Mouse (Mus musculus) CH12.LX (cell line): ENCODE measurements around the gene Snx8. TPM values are rescaled to one million over a fixed set of nuclear protein-coding genes. Genes with fewer than 3 reads are reported as not detected.

Experiments
- DNase-seq: peaks from one replicate; pipeline ENCODE4 v3.0.0-alpha.2; 2013; ENCODE audit errors: extremely low read depth
- H3K27ac ChIP-seq: 2 replicates; pipeline ENCODE4 v1.5.1; 2012; ENCODE audit warnings: low read depth, mild to moderate bottlenecking, control low read depth, moderate library complexity; ENCODE audit not compliant: insufficient read depth
- H3K27me3 ChIP-seq: replicated peaks from 2 replicates; pipeline ENCODE3; 2012; ENCODE audit warnings: inconsistent platforms
- H3K36me3 ChIP-seq, 2 experiments: replicated peaks in 1 of 2; 2 replicates each; pipeline versions ENCODE3 to v1.6.1; 2012; ENCODE audit warnings: inconsistent platforms in 1 of 2, low read length in 1 of 2, mild to moderate bottlenecking in 1 of 2, mixed read lengths in 1 of 2, moderate library complexity in 1 of 2; ENCODE audit not compliant: control insufficient read depth in 1 of 2, insufficient read depth in 1 of 2
- H3K4me1 ChIP-seq, 2 experiments: 2 replicates each; pipeline ENCODE4 v1.6.1; 2012; ENCODE audit warnings: inconsistent platforms in 1 of 2, moderate library complexity in 1 of 2; ENCODE audit not compliant: insufficient read depth in 2 of 2, control insufficient read depth in 1 of 2
- H3K4me2 ChIP-seq: 2 replicates; pipeline ENCODE4 v1.6.1; 2012; ENCODE audit warnings: low read depth, mild to moderate bottlenecking, control low read depth; ENCODE audit not compliant: poor library complexity, insufficient read depth, severe bottlenecking
- H3K4me3 ChIP-seq, 3 experiments: fragments of 150-350 bp in 1 of 3; sonication (generic) in 1 of 3; replicated peaks in 1 of 3; 2 replicates each; pipeline versions ENCODE3 to v1.5.1; 2011 to 2012; ENCODE audit warnings: low read depth in 2 of 3, low read length in 2 of 3, mild to moderate bottlenecking in 2 of 3, moderate library complexity in 2 of 3, control low read depth in 1 of 3, improper control_type of control experiment in 1 of 3, inconsistent platforms in 1 of 3, mixed read lengths in 1 of 3; ENCODE audit not compliant: poor library complexity in 1 of 3
- H3K79me2 ChIP-seq: replicated peaks from 2 replicates; pipeline ENCODE4 v1.6.1; 2012; ENCODE audit warnings: mild to moderate bottlenecking, moderate library complexity; ENCODE audit not compliant: control insufficient read depth, poor library complexity, insufficient read depth, severe bottlenecking; ENCODE audit errors: extremely low read depth
- H3K9ac ChIP-seq: 2 replicates; pipeline ENCODE4 v1.6.1; 2012; ENCODE audit warnings: low read depth, mild to moderate bottlenecking, control low read depth, moderate library complexity; ENCODE audit not compliant: insufficient read depth
- H3K9me3 ChIP-seq: replicated peaks from 2 replicates; pipeline ENCODE3; 2012; ENCODE audit warnings: low read length, inconsistent platforms, mixed read lengths
- BHLHE40 ChIP-seq: IDR thresholded peaks from 2 replicates; pipeline ENCODE4 v1.6.1; 2011; ENCODE audit warnings: mild to moderate bottlenecking, low read depth, low read length, improper control_type of control experiment
- CHD1 ChIP-seq: IDR thresholded peaks from 2 replicates; pipeline ENCODE4 v1.6.1; 2012; ENCODE audit warnings: low read depth, low read length, improper control_type of control experiment, inconsistent platforms
- CHD2 ChIP-seq: IDR thresholded peaks from 2 replicates; pipeline ENCODE4 v1.6.1; 2011; ENCODE audit warnings: low read length, improper control_type of control experiment
- E2F4 ChIP-seq: IDR thresholded peaks from 2 replicates; pipeline ENCODE4 v1.6.1; 2011; ENCODE audit warnings: low read depth, low read length, improper control_type of control experiment; ENCODE audit not compliant: insufficient replicate concordance
- ELF1 ChIP-seq: IDR thresholded peaks from 2 replicates; pipeline ENCODE4 v1.6.1; 2014; ENCODE audit warnings: low read depth, mild to moderate bottlenecking, inconsistent platforms, low read length, improper control_type of control experiment
- EP300 ChIP-seq: IDR thresholded peaks from 2 replicates; pipeline ENCODE4 v1.6.1; 2011; ENCODE audit warnings: low read length, improper control_type of control experiment
- ETS1 ChIP-seq: conservative IDR thresholded peaks from 2 replicates; pipeline ENCODE4 v1.6.1; 2012; ENCODE audit warnings: low read depth, mild to moderate bottlenecking, inconsistent platforms, low read length, improper control_type of control experiment, moderate library complexity
- GABPA ChIP-seq: IDR thresholded peaks from 2 replicates; pipeline ENCODE4 v1.6.1; 2012; ENCODE audit warnings: low read depth, low read length, improper control_type of control experiment, inconsistent platforms; ENCODE audit not compliant: insufficient replicate concordance
- IRF4 ChIP-seq: IDR thresholded peaks from 2 replicates; pipeline ENCODE4 v1.6.1; 2014; ENCODE audit warnings: low read depth, mild to moderate bottlenecking, inconsistent platforms, low read length, improper control_type of control experiment
- JUN ChIP-seq: IDR thresholded peaks from 2 replicates; pipeline ENCODE4 v1.6.1; 2011; ENCODE audit warnings: low read depth, mild to moderate bottlenecking, low read length, improper control_type of control experiment, moderate library complexity; ENCODE audit not compliant: insufficient read depth
- JUND ChIP-seq: conservative IDR thresholded peaks from 2 replicates; pipeline ENCODE4 v1.6.1; 2011; ENCODE audit warnings: low read depth, low read length, improper control_type of control experiment
- KAT2A ChIP-seq: IDR thresholded peaks from 2 replicates; pipeline ENCODE4 v1.6.1; 2012; ENCODE audit warnings: low read length, improper control_type of control experiment, inconsistent platforms; ENCODE audit not compliant: insufficient replicate concordance
- MAX ChIP-seq: IDR thresholded peaks from 2 replicates; pipeline ENCODE4 v1.6.1; 2011; ENCODE audit warnings: low read length, improper control_type of control experiment
- MAZ ChIP-seq: IDR thresholded peaks from 2 replicates; pipeline ENCODE4 v1.6.1; 2012; ENCODE audit warnings: low read depth, mild to moderate bottlenecking, inconsistent platforms, low read length, improper control_type of control experiment, moderate library complexity
- MXI1 ChIP-seq: IDR thresholded peaks from 2 replicates; pipeline ENCODE4 v1.6.1; 2011; ENCODE audit warnings: mild to moderate bottlenecking, low read depth, low read length, improper control_type of control experiment
- NELFE ChIP-seq: IDR thresholded peaks from 2 replicates; pipeline ENCODE4 v1.6.1; 2011; ENCODE audit warnings: low read depth, low read length, improper control_type of control experiment
- NRF1 ChIP-seq: IDR thresholded peaks from 2 replicates; pipeline ENCODE4 v1.6.1; 2014; ENCODE audit warnings: low read depth, mild to moderate bottlenecking, inconsistent platforms, low read length, improper control_type of control experiment, moderate library complexity
- PAX5 ChIP-seq: IDR thresholded peaks from 2 replicates; pipeline ENCODE4 v1.6.1; 2012; ENCODE audit warnings: low read length, inconsistent platforms, mixed read lengths
- POLR2A ChIP-seq: IDR thresholded peaks from 2 replicates; pipeline ENCODE4 v1.6.1; 2011; ENCODE audit warnings: low read depth, mild to moderate bottlenecking, improper control_type of control experiment, low read length
- RAD21 ChIP-seq: IDR thresholded peaks from 2 replicates; pipeline ENCODE4 v1.6.1; 2011; ENCODE audit warnings: low read depth, mild to moderate bottlenecking, low read length, improper control_type of control experiment, moderate library complexity
- RCOR1 ChIP-seq: conservative IDR thresholded peaks from 2 replicates; pipeline ENCODE4 v1.6.1; 2012; ENCODE audit warnings: low read depth, mild to moderate bottlenecking, inconsistent platforms, low read length, improper control_type of control experiment
- SIN3A ChIP-seq: IDR thresholded peaks from 2 replicates; pipeline ENCODE4 v1.6.1; 2012; ENCODE audit warnings: low read length, improper control_type of control experiment, inconsistent platforms
- TBP ChIP-seq: conservative IDR thresholded peaks from 2 replicates; pipeline ENCODE4 v1.6.1; 2011; ENCODE audit warnings: low read depth, low read length, improper control_type of control experiment
- TCF12 ChIP-seq: IDR thresholded peaks from 2 replicates; pipeline ENCODE4 v1.6.1; 2014; ENCODE audit warnings: low read depth, mild to moderate bottlenecking, inconsistent platforms, low read length, improper control_type of control experiment
- UBTF ChIP-seq: IDR thresholded peaks from 2 replicates; pipeline ENCODE4 v1.6.1; 2012; ENCODE audit warnings: low read depth, mild to moderate bottlenecking, inconsistent platforms, low read length, improper control_type of control experiment, moderate library complexity
- USF1 ChIP-seq: IDR thresholded peaks from 2 replicates; pipeline ENCODE4 v1.6.1; 2014; ENCODE audit warnings: low read depth, mild to moderate bottlenecking, inconsistent platforms, low read length, improper control_type of control experiment
- USF2 ChIP-seq: conservative IDR thresholded peaks from 2 replicates; pipeline ENCODE4 v1.6.1; 2011; ENCODE audit warnings: low read depth, low read length, improper control_type of control experiment
- ZMIZ1 ChIP-seq: IDR thresholded peaks from 2 replicates; pipeline ENCODE4 v1.6.1; 2012; ENCODE audit warnings: low read depth, mild to moderate bottlenecking, inconsistent platforms, low read length, improper control_type of control experiment
- dilution Hi-C: fragments of 300-500 bp; cut with MboI; formaldehyde crosslinking; loops from 2 replicates; pipeline ENCODE4 v1.14.3; 2020; ENCODE audit warnings: low sequenced_read_pairs; ENCODE audit not compliant: extremely low pct_unique_long_range_greater_than_20kb, extremely low pct_ligation_motif_present
- in situ Hi-C: fragments of 300-500 bp; cut with MboI; formaldehyde crosslinking; loops from 3 replicates; pipeline ENCODE4 v1.14.3; 2019; ENCODE audit warnings: low sequenced_read_pairs, low pct_ligation_motif_present, low pct_unique_long_range_greater_than_20kb, mixed read lengths
- polyA plus RNA-seq: library from polyadenylated mRNA; unstranded; fragments of >175 nt; gene quantifications from 2 replicates; pipeline ENCODE4 v1.2.1, GENCODE M21; 2012; ENCODE audit warnings: low read depth; ENCODE audit not compliant: insufficient read length
- total RNA-seq, 2 experiments: library from RNA; depleted of rRNA; stranded (reverse); fragments of 300-350 nt in 1 of 2; fragments of >200 nt in 1 of 2; gene quantifications; 2 replicates each; pipeline ENCODE4 v1.2.3; 2012 to 2014

The Snx8 gene
- total and polyA plus RNA-seq, 3 experiments = 20.8 to 42.4 (median 34.6) TPM

- TF ChIP-seq TCF12 (peak; percentile 80), RAD21 (peak; percentile 47), BHLHE40 (no peak), MXI1 (peak; percentile 80), GABPA (no peak; the same call in 1 of the 2 replicates), JUND (no peak), ETS1 (0 out of 2 replicates have a peak, but pooled peaks have one; percentile 21), MAX (peak; percentile 76), SIN3A (peak; percentile 88), POLR2A (peak; percentile 94), PAX5 (no peak), RCOR1 (no peak), MAZ (no peak), USF1 (no peak), JUN (no peak), IRF4 (peak; percentile 31; the same call in 1 of the 2 replicates), E2F4 (peak; percentile 50; the same call in 1 of the 2 replicates), NELFE (peak; percentile 91)
These were observed 57.2 kb downstream of the Snx8 start, which contains the start of gene Mrm2 (continued) for GRCm38 (mm10) chr5:140331615-140332512.

- Histone ChIP-seq H3K27me3 (no peaks in the 10 kb centered on the region), H3K36me3 (peaks cover 19 to 41% of the 10 kb centered on the region in 2 experiments), H3K79me2 (peaks cover 6% of the 10 kb centered on the region), H3K4me2 (no peak overlapping the region), H3K4me3 (no peak overlapping the region), H3K9me3 (no peaks in the 10 kb centered on the region), H3K9ac (no peak overlapping the region), H3K27ac (no peak overlapping the region), H3K4me1 (peaks cover 4 to 24% of the 10 kb centered on the region in 2 experiments; a peak in 3 of 4 replicates)
- dilution Hi-C loops (no loop called here), in situ Hi-C loops (no loop called here)
- DNase-seq = no peak
- TF ChIP-seq TCF12 (no peak), NRF1 (no peak), USF1 (no peak), UBTF (no peak), CHD1 (no peak), ZMIZ1 (no peak), JUND (no peak), TBP (no peak), E2F4 (no peak), USF2 (no peak), CHD2 (no peak), NELFE (no peak), POLR2A (no peak), ELF1 (no peak), BHLHE40 (no peak), KAT2A (no peak), MAX (no peak), RAD21 (no peak), EP300 (no peak)
These were observed 65.0 kb downstream of the Snx8 start for GRCm38 (mm10) chr5:140324058-140324457.
